Mouse (Mus musculus) liver, adult 2 months (tissue): ENCODE results near the gene Slc7a15.

Source experiments
- CTCF ChIP-seq: fragments of 200-500 bp; IDR thresholded peaks from 2 replicates; pipeline ENCODE4 v1.5.1; 2011; ENCODE audit warnings: low read depth, low read length, control low read depth
- POLR2A ChIP-seq: fragments of 200-500 bp; IDR thresholded peaks from 2 replicates; pipeline ENCODE4 v1.6.1; 2011; ENCODE audit warnings: low read length, control low read depth; ENCODE audit not compliant: insufficient read depth; ENCODE audit errors: extremely low read depth

DNA sequence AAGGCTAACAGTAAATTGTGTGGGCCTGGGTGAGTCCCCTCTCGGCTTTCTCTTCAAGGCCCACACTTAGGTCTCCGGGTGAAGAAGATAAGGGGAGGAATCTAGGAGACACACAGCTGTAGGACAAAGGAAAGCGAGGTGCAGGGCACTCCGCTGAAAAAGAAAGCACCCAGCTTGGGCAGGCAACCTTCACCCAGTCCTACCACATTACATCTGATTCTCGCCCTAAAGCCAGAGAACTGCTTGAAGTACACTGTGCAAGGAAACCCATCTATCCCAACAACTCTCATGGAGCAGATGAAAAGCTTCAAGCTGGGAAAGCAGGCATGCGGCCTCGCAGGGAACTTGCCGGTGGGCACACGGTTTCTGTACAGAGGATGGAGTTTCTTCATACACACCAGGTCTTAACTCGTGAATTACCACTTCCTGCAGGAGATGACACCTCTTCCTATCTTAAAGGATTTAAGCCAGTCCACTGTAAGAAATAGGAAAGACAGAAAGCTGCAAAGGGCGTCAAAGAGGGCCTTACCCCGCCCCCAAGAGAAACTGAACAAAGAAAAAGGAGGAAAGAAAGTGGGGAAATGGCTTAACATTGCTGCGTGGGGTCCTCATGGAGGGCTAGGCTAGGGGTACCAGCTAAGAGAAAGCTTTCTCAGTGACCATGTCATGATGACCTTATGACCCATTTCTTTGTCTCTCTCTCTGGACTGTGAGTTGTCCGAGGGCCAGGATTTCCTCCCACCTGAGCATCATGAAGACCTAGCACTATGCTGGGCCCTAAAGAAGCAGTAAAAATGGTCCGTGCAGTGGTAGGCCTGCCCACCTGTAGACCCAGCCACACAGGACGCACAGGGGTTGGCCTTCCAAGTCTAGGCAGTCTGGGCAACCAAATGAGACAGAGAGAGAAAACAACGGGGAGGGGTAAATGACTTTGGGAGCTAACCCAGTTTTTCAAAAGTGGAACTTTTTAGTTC, 98.0 kb downstream of the Slc7a15 start:
- TF ChIP-seq POLR2A (no peak), CTCF (no peak)
